Mouse (Mus musculus) ES-E14 (cell line): ENCODE data around the gene Gid8.

Experiments used
- CHD2 ChIP-seq: IDR thresholded peaks from 2 replicates; pipeline ENCODE4 v1.6.1; 2014; ENCODE audit warnings: mild to moderate bottlenecking, low read depth, low read length, inconsistent platforms
- ZNF384 ChIP-seq: IDR thresholded peaks from 2 replicates; pipeline ENCODE4 v1.6.1; 2012; ENCODE audit warnings: low read depth, low read length, inconsistent platforms

DNA sequence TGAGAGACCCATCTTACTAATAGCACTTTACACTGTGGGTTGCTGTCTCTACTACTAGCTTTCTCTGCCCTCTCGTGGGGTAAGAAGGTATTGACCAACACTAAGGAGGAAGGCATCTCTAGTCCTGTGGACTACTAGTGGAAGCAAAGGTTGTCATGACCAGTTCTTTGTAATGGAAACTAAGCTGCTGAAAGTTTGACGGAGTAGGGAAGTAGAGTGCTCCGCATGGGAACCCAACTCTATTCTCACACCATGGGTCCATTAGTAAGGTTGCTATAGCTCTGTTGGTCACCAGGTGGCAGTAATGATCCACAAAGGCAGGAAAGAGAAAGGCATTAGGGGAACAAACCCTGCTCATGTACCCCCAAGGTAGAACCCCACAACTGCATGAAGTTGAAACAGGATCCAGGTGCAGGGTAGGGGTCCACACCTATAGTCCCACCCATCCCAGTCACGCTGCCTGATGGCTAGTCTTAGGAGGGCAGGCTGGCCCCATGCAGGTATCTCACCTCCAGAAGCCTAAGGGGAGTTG is 31.2 kb upstream of the Gid8 start:
- no peak for TF ChIP-seq ZNF384
- peak; percentile 18; the same call in 1 of the 2 replicates for TF ChIP-seq CHD2
